Mouse (Mus musculus) kidney, embryonic 15.5 days (tissue): Measurements from ENCODE around the gene Tm7sf3. TPM values are rescaled to one million over a fixed set of nuclear protein-coding genes. Genes with fewer than 3 reads are reported as not detected.

Source experiments
- ATAC-seq: fragments of 200-750 bp; cut with Nextera tagmentation; replicated peaks from 2 replicates; pipeline ENCODE4 v1.8.0; 2017; ENCODE audit warnings: moderate TSS enrichment; ENCODE audit not compliant: low FRiP score
- H3K27ac ChIP-seq: fragments of 300-500 bp; sonication (generic); 2 replicates; pipeline ENCODE4 v1.5.1; 2015; ENCODE audit warnings: mild to moderate bottlenecking, inconsistent platforms
- H3K27me3 ChIP-seq: fragments of 300-500 bp; sonication (generic); 2 replicates; pipeline ENCODE4 v1.6.1; 2015; ENCODE audit warnings: inconsistent platforms
- H3K36me3 ChIP-seq: fragments of 300-500 bp; sonication (generic); 2 replicates; pipeline ENCODE4 v1.6.1; 2015; ENCODE audit warnings: inconsistent platforms
- H3K4me1 ChIP-seq: fragments of 300-500 bp; sonication (generic); 2 replicates; pipeline ENCODE4 v1.6.1; 2015; ENCODE audit warnings: inconsistent platforms
- H3K4me2 ChIP-seq: fragments of 300-500 bp; sonication (generic); 2 replicates; pipeline ENCODE4 v1.6.1; 2015; ENCODE audit warnings: moderate library complexity, mild to moderate bottlenecking, inconsistent platforms
- H3K4me3 ChIP-seq: fragments of 300-500 bp; sonication (generic); replicated peaks from 2 replicates; pipeline ENCODE4 v1.5.1; 2015; ENCODE audit warnings: mild to moderate bottlenecking, inconsistent platforms
- H3K9ac ChIP-seq: fragments of 300-500 bp; sonication (generic); 2 replicates; pipeline ENCODE4 v1.6.1; 2015; ENCODE audit warnings: mild to moderate bottlenecking, inconsistent platforms
- H3K9me3 ChIP-seq: fragments of 300-500 bp; sonication (generic); replicated peaks from 2 replicates; pipeline ENCODE4 v1.6.1; 2016; ENCODE audit warnings: inconsistent platforms
- WGBS: fragments of 180-500 bp; shearing (Covaris S2); methylation state at CpG from one replicate; pipeline ENCODE4 v1.1.7; 2015; ENCODE audit warnings: mixed read lengths; 5-methylcytosine and 5-hydroxymethylcytosine counted together
- polyA plus RNA-seq: library from polyadenylated mRNA; unstranded; fragments of >200 nt; fragmentation: Nextera tagmentation; extraction: Ambion mirVana; gene quantifications from 2 replicates; pipeline ENCODE4 v1.2.1, GENCODE M21; 2015

The Tm7sf3 gene
- polyA plus RNA-seq, 1 experiment from 2014 or later, result 36.5 TPM

DNA sequence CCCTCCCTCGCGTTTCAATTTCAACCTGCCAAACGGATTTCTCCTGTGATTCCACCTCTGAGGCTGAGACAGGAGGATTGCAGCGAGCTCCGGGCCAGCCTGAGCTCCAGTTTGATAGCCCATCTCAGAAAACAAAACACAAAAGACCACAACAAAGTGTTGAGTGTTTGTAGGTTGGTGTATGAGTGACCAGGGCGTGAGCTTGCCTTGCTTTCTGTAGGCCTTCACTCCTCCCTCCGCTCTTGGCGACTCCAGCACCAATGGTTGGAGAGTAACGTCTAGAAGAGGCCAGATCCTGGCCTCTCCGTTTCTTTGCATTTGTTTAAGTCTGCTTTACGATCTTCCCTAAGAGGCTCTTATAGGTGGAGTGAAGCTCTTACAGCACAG is 553 bp upstream of the Tm7sf3 start:
- peak overlapping the region; percentile 70 for H3K4me2 ChIP-seq
- WGBS, result 28% methylated on average over 11 of the region's 11 CpGs
- peak overlapping the region; percentile 86 for H3K9ac ChIP-seq
- ATAC-seq, result no peak; the same call in 1 of the 2 replicates
- peak overlapping the region; percentile 88 for H3K4me3 ChIP-seq
- no peaks in the 10 kb centered on the region for H3K9me3 ChIP-seq
- no peaks in the 10 kb centered on the region for H3K27me3 ChIP-seq
- H3K4me1 ChIP-seq, result peaks cover 15% of the 10 kb centered on the region
- 0 out of 2 replicates have a peak, but pooled peaks cover 6% of the 10 kb centered on the region for H3K36me3 ChIP-seq
- peak overlapping the region; percentile 97 for H3K27ac ChIP-seq

DNA sequence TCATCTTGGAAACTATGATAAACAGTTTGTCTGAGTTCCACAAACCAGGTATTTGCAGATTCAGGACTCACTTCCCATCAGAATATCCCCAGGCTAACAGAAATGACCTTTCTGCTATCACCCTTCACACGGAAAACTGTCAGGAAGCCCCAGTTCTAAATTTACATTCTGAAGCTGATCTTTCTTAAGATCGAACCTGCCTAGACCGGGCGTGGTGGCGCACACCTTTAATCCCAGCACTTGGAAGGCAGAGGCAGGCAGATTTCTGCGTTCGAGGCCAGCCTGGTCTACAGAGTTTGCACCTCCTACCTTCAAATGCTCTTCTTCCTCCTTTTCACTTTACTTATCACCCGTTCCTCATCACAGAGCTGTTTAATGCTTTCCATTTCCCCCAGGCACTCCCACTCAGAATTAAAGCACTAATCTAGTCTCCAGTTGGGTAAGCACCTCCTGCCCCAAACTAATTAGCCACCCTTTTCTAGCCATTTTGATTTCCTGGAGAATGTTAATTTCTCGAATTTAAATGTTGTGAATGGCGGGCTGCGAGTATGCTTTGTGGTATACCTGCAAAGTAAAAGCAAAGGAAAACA is 908 bp downstream of the Tm7sf3 start:
- H3K4me3 ChIP-seq, result peak overlapping the region; percentile 88
- H3K9me3 ChIP-seq, result no peaks in the 10 kb centered on the region
- 0 out of 2 replicates have a peak, but pooled peaks have one; percentile 7 for ATAC-seq
- 0 out of 2 replicates have a peak, but pooled peaks cover 6% of the 10 kb centered on the region for H3K36me3 ChIP-seq
- H3K4me1 ChIP-seq, result peaks cover 15% of the 10 kb centered on the region
- H3K9ac ChIP-seq, result no peak overlapping the region
- 63% methylated on average over 11 of the region's 11 CpGs for WGBS
- H3K4me2 ChIP-seq, result peak overlapping the region; percentile 70
- no peak overlapping the region for H3K27ac ChIP-seq
- H3K27me3 ChIP-seq, result no peaks in the 10 kb centered on the region

DNA sequence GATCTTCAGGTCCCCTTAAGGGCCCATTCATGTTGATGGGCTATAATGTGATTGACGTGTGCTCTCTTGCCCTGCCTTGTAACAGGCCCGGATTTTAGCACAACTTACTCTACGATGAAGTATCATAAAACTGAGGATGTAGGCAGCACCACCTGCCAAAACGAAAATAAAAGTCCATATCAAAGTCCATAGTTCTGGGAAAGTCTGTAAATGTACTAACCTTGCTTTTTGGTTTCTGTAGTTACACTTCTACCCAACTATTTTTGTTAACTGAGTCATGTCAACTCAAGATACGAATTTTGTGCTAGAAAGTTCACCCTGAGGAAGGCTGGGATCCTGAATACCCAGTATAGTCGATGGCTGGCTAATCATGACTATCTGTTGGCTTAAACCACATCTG is 1.6 kb downstream of the Tm7sf3 start:
- Histone ChIP-seq H3K4me1 (peaks cover 15% of the 10 kb centered on the region), H3K9ac (no peak overlapping the region), H3K4me3 (no peak overlapping the region), H3K36me3 (0 out of 2 replicates have a peak, but pooled peaks cover 4% of the 10 kb centered on the region), H3K27ac (no peak overlapping the region), H3K27me3 (no peaks in the 10 kb centered on the region), H3K4me2 (no peak overlapping the region), H3K9me3 (no peaks in the 10 kb centered on the region)
- WGBS, result 83% methylated on average over 6 of the region's 6 CpGs
- no peak for ATAC-seq

DNA sequence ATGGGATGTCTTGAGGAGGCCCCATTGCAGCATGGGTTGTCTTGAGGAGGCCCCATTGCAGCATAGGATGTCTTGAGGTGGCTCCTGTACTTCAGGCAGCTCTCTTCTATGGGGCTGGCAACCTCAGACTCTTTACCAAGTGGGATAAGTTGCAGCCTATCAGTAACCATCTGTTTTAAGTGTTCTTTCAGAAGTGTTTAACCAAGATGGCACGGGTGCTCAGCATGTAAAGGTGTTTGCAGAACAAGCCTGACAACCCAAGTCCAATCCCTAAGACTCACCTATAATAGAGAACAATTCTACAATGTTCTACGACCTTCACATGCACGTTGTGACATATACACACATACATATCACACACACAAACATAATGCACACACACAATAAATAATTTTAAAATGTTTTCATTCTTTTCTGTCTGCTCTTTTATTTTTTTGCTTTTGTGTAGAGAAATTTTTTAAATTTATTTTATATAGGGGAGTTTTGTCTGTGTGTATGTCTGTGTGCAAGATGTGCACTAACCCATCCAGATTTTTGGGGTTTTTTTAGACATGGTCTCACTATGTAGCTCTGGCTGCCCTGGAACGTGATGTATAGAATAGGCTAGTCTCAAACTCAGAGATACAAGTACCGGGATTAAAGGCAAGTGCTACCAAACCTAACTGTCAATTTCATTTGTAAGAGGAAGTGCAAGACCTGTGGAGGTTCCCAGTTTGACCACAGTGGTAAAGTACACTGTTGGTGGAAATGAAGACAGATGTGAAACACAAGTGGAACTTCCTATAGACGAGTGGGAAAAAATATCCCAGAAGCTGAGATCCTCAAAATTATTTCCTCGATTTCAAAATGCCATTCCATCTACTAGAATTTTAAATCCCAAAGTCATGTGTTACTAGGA is 2.3 kb downstream of the Tm7sf3 start:
- no peak for ATAC-seq
- Histone ChIP-seq H3K4me2 (no peak overlapping the region), H3K27me3 (no peaks in the 10 kb centered on the region), H3K4me3 (no peak overlapping the region), H3K27ac (no peak overlapping the region), H3K36me3 (no peaks in the 10 kb centered on the region), H3K9me3 (no peaks in the 10 kb centered on the region), H3K4me1 (peaks cover 15% of the 10 kb centered on the region), H3K9ac (no peak overlapping the region)
- WGBS, result 87% methylated on average over 7 of the region's 7 CpGs

DNA sequence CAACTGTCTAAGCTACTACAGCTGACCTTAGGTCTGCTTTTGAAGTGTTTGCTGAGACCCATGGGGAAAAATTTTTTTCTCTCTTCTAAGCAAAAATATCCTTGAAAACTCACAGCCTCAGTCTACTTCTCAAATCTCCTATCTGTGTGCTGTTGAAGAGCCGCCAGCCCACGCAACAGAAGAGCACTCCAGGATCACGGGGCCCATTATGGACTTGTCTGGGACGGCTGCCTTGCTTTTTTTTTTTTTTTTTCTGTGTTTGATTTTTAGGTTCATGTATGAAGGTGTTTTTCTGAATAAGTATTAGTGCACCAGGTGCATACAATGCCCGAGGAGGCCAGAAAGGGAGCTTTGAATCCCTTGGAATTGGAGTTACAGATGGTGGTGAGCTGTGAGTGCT is 6.1 kb downstream of the Tm7sf3 start:
- no peak overlapping the region for H3K4me3 ChIP-seq
- H3K9me3 ChIP-seq, result no peaks in the 10 kb centered on the region
- no peaks in the 10 kb centered on the region for H3K27me3 ChIP-seq
- H3K9ac ChIP-seq, result no peak overlapping the region
- H3K27ac ChIP-seq, result no peak overlapping the region
- no peaks in the 10 kb centered on the region for H3K36me3 ChIP-seq
- H3K4me1 ChIP-seq, result peaks cover 24% of the 10 kb centered on the region
- ATAC-seq, result no peak
- H3K4me2 ChIP-seq, result no peak overlapping the region
- WGBS, result 91% methylated on average over 5 of the region's 5 CpGs

DNA sequence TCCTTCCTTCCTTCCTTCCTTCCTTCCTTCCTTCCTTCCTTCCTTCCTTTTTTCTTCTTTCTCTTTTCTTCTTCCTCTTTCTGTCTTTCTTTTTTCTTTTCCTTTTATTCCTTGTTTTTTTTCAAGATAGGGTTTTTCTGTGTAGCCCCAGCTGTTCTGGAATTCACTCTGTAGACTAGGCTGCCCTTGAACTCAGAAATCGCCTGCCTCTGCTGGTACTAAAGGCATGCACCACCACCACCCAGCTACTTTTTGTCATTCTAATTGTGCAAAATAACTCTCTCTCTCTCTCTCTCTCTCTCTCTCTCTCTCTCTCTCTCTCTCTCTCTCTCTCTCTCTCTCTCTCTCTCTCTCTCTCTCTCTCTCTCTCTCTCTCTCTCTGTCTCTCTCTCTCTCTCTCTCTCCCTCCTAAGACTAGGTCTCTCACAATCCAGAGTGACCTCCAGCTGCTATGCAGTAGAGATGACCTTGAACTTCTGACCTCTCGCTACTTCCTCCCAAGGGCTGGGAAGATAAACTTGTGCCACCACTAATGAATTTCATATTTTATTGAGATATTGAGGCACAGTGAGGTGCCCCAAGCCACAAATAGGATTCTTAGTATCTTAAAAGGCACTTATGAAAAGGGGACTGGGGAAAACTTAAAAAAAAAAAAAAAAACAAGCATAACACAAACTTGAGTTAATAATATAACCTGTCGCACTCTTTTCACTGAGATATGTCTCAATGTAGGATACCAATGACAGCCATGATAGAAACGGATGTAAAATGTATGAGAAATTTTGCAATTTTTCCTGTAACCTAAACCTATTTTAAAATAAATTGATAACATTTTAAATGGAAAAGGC is 7.6 kb downstream of the Tm7sf3 start:
- peak overlapping the region; percentile 84 for H3K4me2 ChIP-seq
- no peaks in the 10 kb centered on the region for H3K9me3 ChIP-seq
- H3K36me3 ChIP-seq, result no peaks in the 10 kb centered on the region
- H3K27ac ChIP-seq, result no peak overlapping the region
- no peak overlapping the region for H3K9ac ChIP-seq
- H3K27me3 ChIP-seq, result no peaks in the 10 kb centered on the region
- peak overlapping the region; percentile 77; the same call in 1 of the 2 replicates for H3K4me3 ChIP-seq
- no peak for ATAC-seq
- 59% methylated on average over 4 of the region's 4 CpGs for WGBS
- peaks cover 30% of the 10 kb centered on the region for H3K4me1 ChIP-seq

DNA sequence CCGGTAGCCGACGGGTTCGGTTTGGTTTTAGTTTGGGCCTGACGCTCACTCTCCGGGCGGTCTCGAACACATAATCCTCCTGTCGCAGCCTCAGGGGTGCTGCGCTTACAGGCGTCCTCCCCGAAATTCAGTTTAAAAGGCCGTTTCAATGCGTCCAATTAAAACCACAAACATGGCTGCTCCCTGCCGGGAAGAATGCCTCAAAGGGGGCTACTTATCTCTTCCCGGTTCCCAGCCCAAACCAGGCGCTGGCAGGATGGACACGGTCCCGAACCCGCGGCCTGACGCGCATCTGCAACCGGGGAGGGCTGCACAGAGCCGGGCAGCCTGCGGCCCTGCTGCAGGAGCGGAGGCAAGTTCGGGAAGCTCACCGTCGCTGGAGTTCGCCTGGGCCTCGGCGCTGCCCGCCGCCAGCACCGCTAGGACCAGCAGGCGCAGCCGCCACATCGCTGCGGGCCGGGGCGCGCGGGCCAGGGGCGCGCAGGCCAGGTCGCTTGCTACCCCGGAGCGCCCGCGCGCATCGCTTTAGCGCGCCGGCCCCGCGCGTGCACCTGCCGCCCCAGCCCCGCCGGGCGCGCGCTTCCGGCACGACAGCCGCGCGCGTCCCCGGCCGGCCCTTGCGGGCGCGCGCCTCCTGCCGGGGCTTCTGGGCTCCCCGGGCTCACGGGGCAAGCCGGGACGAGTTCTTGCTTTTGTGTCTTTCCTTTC is 8.5 kb downstream of the Tm7sf3 start:
- WGBS, result under 1% methylated on average over 82 of the region's 82 CpGs
- H3K4me1 ChIP-seq, result peaks cover 30% of the 10 kb centered on the region
- no peaks in the 10 kb centered on the region for H3K9me3 ChIP-seq
- H3K27ac ChIP-seq, result peak overlapping the region; percentile 87
- H3K4me3 ChIP-seq, result peak overlapping the region; percentile 77
- no peaks in the 10 kb centered on the region for H3K27me3 ChIP-seq
- peak; percentile 95 for ATAC-seq
- H3K4me2 ChIP-seq, result peak overlapping the region; percentile 84
- peak overlapping the region; percentile 78 for H3K9ac ChIP-seq
- H3K36me3 ChIP-seq, result no peaks in the 10 kb centered on the region

DNA sequence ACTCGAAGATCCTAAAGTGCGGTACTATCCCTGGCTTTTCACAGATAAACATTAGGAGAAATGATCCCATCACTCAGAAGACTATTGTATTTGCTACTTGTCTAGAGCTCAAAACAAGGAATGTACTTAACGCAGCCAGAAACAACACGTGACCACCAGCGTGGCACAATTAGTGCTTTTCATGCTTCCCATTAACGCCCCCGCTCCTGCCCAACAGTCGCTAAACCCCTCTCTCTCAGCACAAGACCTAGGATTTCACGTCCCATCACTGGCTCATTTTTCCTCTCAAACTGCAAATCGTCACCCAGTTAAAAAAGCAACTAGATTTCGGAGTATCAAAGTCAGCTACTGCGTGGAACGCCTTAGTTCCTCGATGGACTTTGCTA is 9.0 kb downstream of the Tm7sf3 start:
- no peak for ATAC-seq
- Histone ChIP-seq H3K4me3 (peak overlapping the region; percentile 77), H3K27me3 (no peaks in the 10 kb centered on the region)

DNA sequence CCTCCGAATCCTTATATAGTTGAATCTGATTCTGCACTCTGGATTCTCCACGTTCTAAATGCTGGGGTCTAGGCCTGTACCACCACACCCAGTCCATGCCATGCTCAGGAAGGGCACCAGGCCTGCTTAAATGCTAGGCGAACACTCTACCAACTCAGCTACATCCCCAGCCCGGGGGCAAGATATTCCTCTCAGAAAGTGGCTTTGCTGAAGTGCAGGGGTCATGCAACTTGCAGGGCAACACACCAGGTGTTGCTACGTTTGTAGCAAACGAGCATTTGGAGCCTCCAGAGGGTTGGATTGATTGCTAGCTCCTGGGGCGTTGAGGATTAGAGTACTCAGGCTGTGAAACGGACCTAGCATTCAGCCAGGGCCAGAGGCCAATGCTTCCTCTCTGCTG is 9.5 kb downstream of the Tm7sf3 start:
- Histone ChIP-seq H3K4me1 (peaks cover 30% of the 10 kb centered on the region), H3K4me2 (peak overlapping the region; percentile 84), H3K9me3 (no peaks in the 10 kb centered on the region), H3K27ac (no peak overlapping the region), H3K9ac (0 out of 2 replicates have a peak overlapping the region, but pooled peaks have one; percentile 7), H3K4me3 (peak overlapping the region; percentile 77), H3K27me3 (no peaks in the 10 kb centered on the region), H3K36me3 (no peaks in the 10 kb centered on the region)
- WGBS, result 53% methylated on average over 8 of the region's 8 CpGs
- ATAC-seq, result no peak

More for the DNA sequence above, 9.0 kb downstream of the Tm7sf3 start:
- peaks cover 30% of the 10 kb centered on the region for H3K4me1 ChIP-seq
- no peaks in the 10 kb centered on the region for H3K36me3 ChIP-seq
- H3K4me2 ChIP-seq, result peak overlapping the region; percentile 84
- WGBS, result 16% methylated on average over 14 of the region's 14 CpGs
- H3K9ac ChIP-seq, result peak overlapping the region; percentile 78
- peak overlapping the region; percentile 87 for H3K27ac ChIP-seq
- H3K9me3 ChIP-seq, result no peaks in the 10 kb centered on the region

DNA sequence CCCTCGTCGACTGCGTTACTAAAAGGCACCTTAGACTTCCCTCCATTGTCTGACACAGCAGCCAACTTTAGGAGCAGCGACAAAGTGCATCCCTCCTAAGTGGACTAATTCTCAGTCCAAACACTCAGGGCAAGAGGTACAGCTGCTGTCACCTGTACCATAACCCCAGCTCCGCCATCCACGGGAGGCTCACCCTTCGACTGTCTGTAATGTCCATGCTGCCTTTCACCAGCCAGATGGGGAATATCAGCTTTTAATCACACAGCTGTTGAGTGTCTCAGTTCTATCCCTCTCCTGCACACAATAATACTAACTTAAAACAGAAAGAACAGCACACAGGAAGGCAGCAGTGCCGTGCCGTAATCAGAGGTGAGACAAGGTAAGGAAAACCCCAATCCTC is 10.2 kb downstream of the Tm7sf3 start:
- H3K4me3 ChIP-seq, result no peak overlapping the region
- H3K27ac ChIP-seq, result no peak overlapping the region
- H3K9ac ChIP-seq, result no peak overlapping the region
- no peaks in the 10 kb centered on the region for H3K27me3 ChIP-seq
- no peaks in the 10 kb centered on the region for H3K9me3 ChIP-seq
- no peaks in the 10 kb centered on the region for H3K36me3 ChIP-seq
- H3K4me2 ChIP-seq, result peak overlapping the region; percentile 84
- no peak for ATAC-seq
- peaks cover 30% of the 10 kb centered on the region for H3K4me1 ChIP-seq
- 49% methylated on average over 9 of the region's 9 CpGs for WGBS

DNA sequence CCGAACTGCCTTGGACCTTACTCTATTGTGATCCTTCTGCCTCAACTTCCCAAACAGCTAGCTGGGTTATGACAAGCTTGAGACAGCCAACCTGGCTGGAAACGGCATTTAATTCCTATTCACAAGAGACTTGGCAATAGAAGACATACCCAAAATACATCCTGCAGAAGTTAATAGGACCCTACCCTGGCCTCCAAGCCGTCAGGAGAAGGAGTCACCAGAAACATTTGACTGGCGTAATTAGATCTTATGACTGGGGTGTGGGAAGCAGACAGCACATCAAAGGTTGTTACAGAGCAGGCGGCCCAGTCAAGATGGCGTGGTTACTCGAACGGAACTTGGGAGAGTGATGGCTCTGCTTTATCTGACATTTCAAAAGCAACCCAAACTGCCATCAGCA is 10.8 kb downstream of the Tm7sf3 start:
- WGBS, result 43% methylated on average over 8 of the region's 8 CpGs
- Histone ChIP-seq H3K27me3 (no peaks in the 10 kb centered on the region), H3K4me2 (peak overlapping the region; percentile 19), H3K9me3 (no peaks in the 10 kb centered on the region), H3K36me3 (no peaks in the 10 kb centered on the region), H3K9ac (no peak overlapping the region), H3K4me1 (peaks cover 30% of the 10 kb centered on the region), H3K27ac (no peak overlapping the region), H3K4me3 (no peak overlapping the region)
- no peak for ATAC-seq
